Mouse (Mus musculus): ENCODE results near the gene H2al1c. TPM values are rescaled to one million over a fixed set of nuclear protein-coding genes. Genes with fewer than 3 reads are reported as not detected.

Gene H2al1c
- polyA plus RNA-seq, 1 experiment from 2014 or later = not detected

DNA sequence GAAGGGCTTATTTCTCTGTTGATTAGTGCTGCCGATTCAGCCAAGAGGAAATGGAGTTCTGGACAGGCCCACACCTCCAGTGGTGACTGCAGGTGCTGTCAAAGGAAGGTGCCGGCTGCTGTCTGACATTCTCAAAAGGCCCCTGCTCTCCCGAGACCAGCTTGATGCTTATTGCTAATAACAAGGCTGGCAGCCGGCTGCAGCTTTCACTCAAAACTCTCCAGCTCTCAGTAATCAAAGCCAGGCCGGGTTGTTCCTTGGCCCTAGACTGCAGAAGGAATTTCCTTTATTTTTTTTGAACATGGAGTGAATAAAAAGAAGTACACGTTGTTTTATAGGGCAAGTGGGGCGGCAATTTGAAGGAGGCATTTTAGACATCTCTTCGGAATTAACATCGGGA, 40.3 kb downstream of the H2al1c start:
- H3K4me2 ChIP-seq (ENCODE audit: low read depth, low read length) = no peak overlapping the region
- ATAC-seq (replicated peaks; ENCODE audit: extremely low read depth, insufficient read depth, low FRiP score) = no peak
- WGBS = 63% methylated on average over 9 of the region's 9 CpGs

GRCm38 (mm10) chrX:11346756-11347155, 41.3 kb downstream of the H2al1c start:
- WGBS = 86% methylated on average over 3 of the region's 3 CpGs
- H3K9ac ChIP-seq (ENCODE audit: low read length) = no peak overlapping the region
- no peaks in the 10 kb centered on the region for H3K36me3 ChIP-seq (ENCODE audit: control insufficient read depth, insufficient read depth)
- H3K27ac ChIP-seq (ENCODE audit: low read length) = no peak overlapping the region
- H3K4me3 ChIP-seq (ENCODE audit: low read length) = no peak overlapping the region
- no peaks in the 10 kb centered on the region for H3K9me3 ChIP-seq (replicated peaks; ENCODE audit: control insufficient read depth, low read length)
- H3K4me1 ChIP-seq (ENCODE audit: control insufficient read depth, insufficient read depth, low read length) = no peaks in the 10 kb centered on the region
- H3K4me2 ChIP-seq (ENCODE audit: low read depth, low read length) = no peak overlapping the region
- no peaks in the 10 kb centered on the region for H3K27me3 ChIP-seq (ENCODE audit: control insufficient read depth, insufficient read depth, low read length)
- ATAC-seq (replicated peaks; ENCODE audit: extremely low read depth, insufficient read depth, low FRiP score) = no peak

More for the DNA sequence above, 40.3 kb downstream of the H2al1c start:
- no peak overlapping the region for H3K9ac ChIP-seq (ENCODE audit: low read length)
- no peak overlapping the region for H3K27ac ChIP-seq (ENCODE audit: low read length)
- H3K4me1 ChIP-seq (ENCODE audit: control insufficient read depth, insufficient read depth, low read length) = no peaks in the 10 kb centered on the region
- no peaks in the 10 kb centered on the region for H3K9me3 ChIP-seq (replicated peaks; ENCODE audit: control insufficient read depth, low read length)
- H3K27me3 ChIP-seq (ENCODE audit: control insufficient read depth, insufficient read depth, low read length) = no peaks in the 10 kb centered on the region
- H3K4me3 ChIP-seq (ENCODE audit: low read length) = no peak overlapping the region
- H3K36me3 ChIP-seq (ENCODE audit: control insufficient read depth, insufficient read depth) = no peaks in the 10 kb centered on the region

Other genes with a start within 250 kb of the H2al1c start
- not detected in 2 replicates for gene H2al1a, start 6.4 kb upstream of the H2al1c start, polyA plus RNA-seq (2015; fragmentation: Nextera tagmentation; extraction: Ambion mirVana)
- gene H2al1b, start 3.2 kb upstream of the H2al1c start, polyA plus RNA-seq (2015; fragmentation: Nextera tagmentation; extraction: Ambion mirVana) = not detected in 2 replicates
- gene H2al1d, start 3.2 kb downstream of the H2al1c start, polyA plus RNA-seq (2015; fragmentation: Nextera tagmentation; extraction: Ambion mirVana) = not detected in 2 replicates
- gene H2al1e, start 6.3 kb downstream of the H2al1c start, polyA plus RNA-seq (2015; fragmentation: Nextera tagmentation; extraction: Ambion mirVana) = not detected in 2 replicates
- gene H2al1f, start 9.5 kb downstream of the H2al1c start, polyA plus RNA-seq (2015; fragmentation: Nextera tagmentation; extraction: Ambion mirVana) = not detected in 2 replicates
- not detected in 2 replicates for gene H2al1g, start 12.6 kb downstream of the H2al1c start, polyA plus RNA-seq (2015; fragmentation: Nextera tagmentation; extraction: Ambion mirVana)
- gene H2al1h, start 15.8 kb downstream of the H2al1c start, polyA plus RNA-seq (2015; fragmentation: Nextera tagmentation; extraction: Ambion mirVana) = not detected in 2 replicates
- not detected in 2 replicates for gene H2al1i, start 19.0 kb downstream of the H2al1c start, polyA plus RNA-seq (2015; fragmentation: Nextera tagmentation; extraction: Ambion mirVana)
- gene H2al1j, start 22.2 kb downstream of the H2al1c start, polyA plus RNA-seq (2015; fragmentation: Nextera tagmentation; extraction: Ambion mirVana) = not detected in 2 replicates

Measured in heart, embryonic 16.5 days (tissue).